Mouse (Mus musculus) right cerebral cortex, postnatal 25 days (tissue): ENCODE results near the gene Kctd8.

Experiments used
- DNase-seq: peaks from one replicate; pipeline ENCODE4 v3.0.0; 2022

Kctd8 gene

DNA sequence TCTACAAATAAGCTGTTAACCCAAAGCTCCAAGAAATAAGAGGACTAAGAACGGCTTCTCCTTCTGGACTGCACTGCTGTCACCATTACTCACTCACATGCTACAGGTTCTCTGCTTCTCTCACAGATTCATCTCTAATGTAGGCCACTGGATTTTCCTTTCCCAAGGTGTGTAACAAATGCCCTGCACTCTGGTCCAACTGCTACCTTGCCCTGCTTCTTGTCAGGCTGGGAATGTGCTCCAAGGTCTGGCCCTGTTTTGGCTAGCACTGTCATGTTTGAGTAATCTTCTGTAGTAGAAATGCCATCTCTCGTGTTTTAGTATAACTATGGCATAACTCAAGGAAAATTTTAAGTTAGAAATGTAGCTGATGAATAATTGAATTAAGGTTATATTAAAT is 195.7 kb downstream of the Kctd8 start:
- DNase-seq, result no peak

DNA sequence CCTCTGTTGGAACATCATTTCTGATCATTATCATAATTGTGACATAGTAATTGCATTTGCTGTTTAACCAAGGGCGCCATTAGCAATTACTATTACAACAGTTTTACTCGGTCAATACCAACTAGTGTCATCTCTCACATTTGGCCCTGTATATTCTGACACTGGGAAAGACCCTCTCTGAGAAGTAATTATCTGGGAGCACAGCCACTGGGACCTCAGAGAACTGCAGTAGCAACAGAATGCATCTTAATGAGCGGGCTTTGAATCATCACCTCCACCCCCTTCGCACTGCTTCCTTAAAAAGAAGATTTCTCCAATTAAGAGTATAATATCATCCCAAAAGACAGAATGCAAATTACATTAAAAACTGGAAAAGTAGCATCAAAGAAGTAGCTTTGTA is 200.4 kb downstream of the Kctd8 start:
- no peak for DNase-seq

DNA sequence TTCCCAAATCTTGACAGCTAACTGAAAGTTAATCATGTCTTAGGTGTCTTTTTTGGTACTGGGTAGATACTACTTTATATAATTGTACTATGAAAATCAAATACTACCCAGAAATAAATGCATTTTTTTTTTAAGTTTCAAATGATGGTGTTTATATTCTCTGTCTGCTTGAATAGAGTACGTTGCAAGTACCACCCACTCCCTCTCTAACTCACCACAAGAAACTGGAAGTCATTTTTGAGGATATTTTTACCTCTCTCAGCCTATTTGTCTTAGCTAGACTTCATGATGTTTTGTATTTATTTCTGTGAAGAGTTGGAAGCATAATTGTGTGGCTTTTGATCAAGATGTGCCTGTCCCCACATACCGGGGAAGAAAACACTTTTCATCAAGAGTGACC is 232.8 kb downstream of the Kctd8 start:
- no peak for DNase-seq

GRCm38 (mm10) chr5:69088912-69089311 is 252.6 kb downstream of the Kctd8 start:
- DNase-seq, result no peak
